Mouse (Mus musculus): Measurements from ENCODE around the gene 4933427D14Rik.

DNA sequence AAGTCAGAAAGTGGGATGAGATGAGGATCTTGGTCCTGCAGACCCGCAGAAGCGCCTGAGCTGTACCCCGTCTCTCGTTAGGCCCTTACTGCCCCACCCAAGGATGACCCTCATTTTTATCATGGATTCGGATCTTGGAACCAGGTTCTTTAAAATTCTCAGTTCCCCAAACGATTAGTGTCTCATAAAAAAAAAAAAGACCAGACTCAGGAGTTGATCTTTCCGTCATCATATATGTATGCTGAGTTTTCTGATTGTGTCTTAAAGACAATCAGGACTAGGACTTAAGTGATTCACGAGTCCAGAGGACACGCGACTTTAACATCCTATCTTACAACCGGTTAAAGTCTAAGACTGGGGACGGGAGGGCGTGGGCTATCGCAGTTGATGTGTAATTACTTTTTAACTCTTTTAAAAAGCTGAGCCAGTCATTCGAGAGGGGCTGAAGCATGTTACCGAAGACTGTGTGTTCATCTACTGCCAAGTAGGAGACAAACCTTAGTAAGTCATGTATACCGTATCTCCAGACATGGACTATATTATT lies 647 bp upstream of the 4933427D14Rik start:
- no peak for TF ChIP-seq CTCF (conservative IDR thresholded peaks at IDR 0.05; ENCODE audit: low read length)
- TF ChIP-seq NANOG (IDR thresholded peaks at IDR 0.05; ENCODE audit: borderline replicate concordance, low read length): no peak
- no peak for TF ChIP-seq POU5F1 (IDR thresholded peaks at IDR 0.05; ENCODE audit: borderline replicate concordance, low read length)
